Mouse (Mus musculus) midbrain, embryonic 11.5 days (tissue): ENCODE measurements around the gene Mprip. TPM values are rescaled to one million over a fixed set of nuclear protein-coding genes. Genes with fewer than 3 reads are reported as not detected.
A peak's percentile ranks its signal among the peaks of the same experiment; 100 is the strongest.

Experiments used
- ATAC-seq: fragments of 200-750 bp; cut with Nextera tagmentation; 2 replicates; pipeline ENCODE4 v1.8.0; 2017; ENCODE audit warnings: moderate TSS enrichment, moderate library complexity; ENCODE audit not compliant: low FRiP score
- DNase-seq: peaks from one replicate; pipeline ENCODE4 v3.0.0; 2015; ENCODE audit warnings: low spot score; ENCODE audit errors: missing footprints
- H3K27ac ChIP-seq: fragments of 300-500 bp; sonication (generic); 2 replicates; pipeline ENCODE4 v1.5.1; 2014; ENCODE audit warnings: low read depth, low read length
- H3K27me3 ChIP-seq: fragments of 300-500 bp; sonication (generic); 2 replicates; pipeline ENCODE4 v1.6.1; 2014; ENCODE audit warnings: mild to moderate bottlenecking, low read length, moderate library complexity, mixed read lengths; ENCODE audit not compliant: control insufficient read depth, insufficient read depth
- H3K36me3 ChIP-seq: fragments of 300-500 bp; sonication (generic); 2 replicates; pipeline ENCODE4 v1.6.1; 2014; ENCODE audit warnings: mild to moderate bottlenecking, low read length, moderate library complexity, mixed read lengths; ENCODE audit not compliant: control insufficient read depth, insufficient read depth
- H3K4me1 ChIP-seq: fragments of 300-500 bp; sonication (generic); 2 replicates; pipeline ENCODE4 v1.6.1; 2014; ENCODE audit warnings: low read length; ENCODE audit not compliant: control insufficient read depth, insufficient read depth
- H3K4me2 ChIP-seq: fragments of 300-500 bp; sonication (generic); 2 replicates; pipeline ENCODE4 v1.6.1; 2014; ENCODE audit warnings: mild to moderate bottlenecking, moderate library complexity
- H3K4me3 ChIP-seq: fragments of 300-500 bp; sonication (generic); 2 replicates; pipeline ENCODE4 v1.5.1; 2014; ENCODE audit warnings: low read depth, low read length
- H3K9ac ChIP-seq: fragments of 300-500 bp; sonication (generic); 2 replicates; pipeline ENCODE4 v1.6.1; 2014; ENCODE audit warnings: low read length
- H3K9me3 ChIP-seq: fragments of 300-500 bp; sonication (generic); 2 replicates; pipeline ENCODE4 v1.6.1; 2016; ENCODE audit warnings: low read length; ENCODE audit not compliant: control insufficient read depth
- WGBS: fragments of 180-500 bp; shearing (Covaris S2); extraction: QIAGEN DNeasy Blood & Tissue Kit; methylation state at CpG from one replicate; pipeline ENCODE4 v1.1.7; 2014; 5-methylcytosine and 5-hydroxymethylcytosine counted together
- polyA plus RNA-seq: library from polyadenylated mRNA; unstranded; fragments of >200 nt; fragmentation: Nextera tagmentation; extraction: Ambion mirVana; gene quantifications from 2 replicates; pipeline ENCODE4 v1.2.1, GENCODE M21; 2014

The Mprip gene
- polyA plus RNA-seq, 1 experiment from 2014 or later: 69.5 TPM

DNA sequence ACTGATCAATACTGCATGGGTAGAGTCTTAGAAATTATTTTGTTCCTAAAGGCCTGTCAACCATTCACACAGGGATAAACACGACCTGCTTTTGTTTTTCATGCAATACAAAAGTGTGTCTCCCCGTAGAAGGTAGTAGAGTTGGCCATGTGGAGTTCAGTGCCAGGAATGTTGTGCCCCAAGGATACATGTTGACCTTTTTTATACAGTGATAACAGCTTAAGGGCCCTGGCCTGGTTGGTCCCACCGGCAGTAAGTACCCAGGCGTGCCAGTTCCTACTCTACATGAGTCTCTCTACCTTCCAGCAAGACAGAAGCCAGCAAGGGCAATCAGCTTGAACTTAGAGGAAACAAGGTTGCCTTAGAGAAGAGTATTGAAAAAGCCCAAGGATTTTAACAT is 111.8 kb downstream of the Mprip start:
- Histone ChIP-seq H3K4me1 (no peaks in the 10 kb centered on the region), H3K27me3 (no peaks in the 10 kb centered on the region), H3K4me3 (no peak overlapping the region), H3K27ac (no peak overlapping the region), H3K9ac (no peak overlapping the region), H3K36me3 (peaks cover 34% of the 10 kb centered on the region), H3K4me2 (no peak overlapping the region), H3K9me3 (no peaks in the 10 kb centered on the region)
- 88% methylated on average over 4 of the region's 4 CpGs for WGBS
- ATAC-seq (no peak), DNase-seq (peak; percentile 23)

DNA sequence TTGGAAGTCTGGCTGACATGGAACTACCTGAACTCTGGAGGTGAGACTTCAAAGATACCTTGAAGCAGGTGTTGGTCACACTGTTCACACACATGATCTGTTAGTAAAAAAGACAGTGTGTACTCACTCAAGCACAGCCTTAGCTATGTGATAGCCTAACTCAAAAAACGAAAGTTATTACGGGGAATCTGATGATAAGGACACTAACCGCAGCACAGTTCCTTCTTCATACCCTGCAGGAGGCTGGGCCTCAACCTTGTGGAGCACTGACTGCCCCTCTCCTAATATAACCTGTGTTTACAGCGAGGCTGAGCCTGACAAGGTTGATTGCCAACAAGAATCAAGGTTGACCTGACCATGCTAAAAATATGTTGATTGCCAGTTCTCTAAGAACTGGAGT is 113.4 kb downstream of the Mprip start:
- no peak for ATAC-seq

DNA sequence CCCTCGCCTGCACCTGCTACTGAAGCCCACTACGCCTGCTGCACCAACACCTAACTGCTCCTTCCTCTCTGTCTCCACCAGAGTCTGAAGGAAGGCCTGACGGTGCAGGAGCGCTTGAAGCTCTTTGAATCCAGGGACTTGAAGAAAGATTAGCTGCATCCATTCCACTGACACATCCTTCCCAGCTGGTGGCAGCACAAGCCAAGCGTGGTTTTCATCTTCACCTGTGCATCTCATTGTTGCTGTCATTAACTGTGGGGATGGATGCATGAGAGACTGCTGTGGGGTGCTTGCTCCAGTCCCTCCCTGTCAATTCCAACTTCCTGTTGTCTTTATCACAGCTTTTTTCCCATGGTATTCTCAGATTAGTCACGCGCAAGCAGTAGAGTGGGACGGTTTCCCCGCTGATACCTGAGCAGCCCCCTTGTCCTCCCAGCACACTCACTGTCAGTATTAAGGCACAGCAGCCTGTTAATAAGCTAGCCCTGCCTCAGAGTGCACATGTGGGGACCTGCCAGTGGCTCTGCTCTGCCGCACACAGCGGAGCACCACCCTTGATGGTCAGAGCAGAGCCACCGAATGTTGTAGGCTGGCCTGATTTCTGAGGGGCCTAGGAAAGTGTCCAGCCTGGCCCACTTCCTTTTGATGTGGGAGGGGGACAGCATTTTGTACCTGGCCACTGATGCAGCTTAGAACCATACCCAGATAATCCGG is 114.5 kb downstream of the Mprip start:
- H3K36me3 ChIP-seq: peaks cover 27% of the 10 kb centered on the region; the same call in 1 of the 2 replicates
- no peak overlapping the region for H3K9ac ChIP-seq
- no peaks in the 10 kb centered on the region for H3K4me1 ChIP-seq
- 79% methylated on average over 13 of the region's 13 CpGs for WGBS
- no peaks in the 10 kb centered on the region for H3K27me3 ChIP-seq
- no peak for ATAC-seq
- H3K27ac ChIP-seq: no peak overlapping the region
- DNase-seq: peak; percentile 31
- H3K4me2 ChIP-seq: no peak overlapping the region
- no peak overlapping the region for H3K4me3 ChIP-seq
- H3K9me3 ChIP-seq: no peaks in the 10 kb centered on the region

More for the DNA sequence above, 113.4 kb downstream of the Mprip start:
- no peak overlapping the region for H3K9ac ChIP-seq
- no peak overlapping the region for H3K4me2 ChIP-seq
- no peaks in the 10 kb centered on the region for H3K4me1 ChIP-seq
- WGBS: 91% methylated on average over 4 of the region's 4 CpGs
- peaks cover 34% of the 10 kb centered on the region for H3K36me3 ChIP-seq
- H3K27me3 ChIP-seq: no peaks in the 10 kb centered on the region
- H3K9me3 ChIP-seq: no peaks in the 10 kb centered on the region
- no peak overlapping the region for H3K27ac ChIP-seq
- no peak for DNase-seq
- no peak overlapping the region for H3K4me3 ChIP-seq

DNA sequence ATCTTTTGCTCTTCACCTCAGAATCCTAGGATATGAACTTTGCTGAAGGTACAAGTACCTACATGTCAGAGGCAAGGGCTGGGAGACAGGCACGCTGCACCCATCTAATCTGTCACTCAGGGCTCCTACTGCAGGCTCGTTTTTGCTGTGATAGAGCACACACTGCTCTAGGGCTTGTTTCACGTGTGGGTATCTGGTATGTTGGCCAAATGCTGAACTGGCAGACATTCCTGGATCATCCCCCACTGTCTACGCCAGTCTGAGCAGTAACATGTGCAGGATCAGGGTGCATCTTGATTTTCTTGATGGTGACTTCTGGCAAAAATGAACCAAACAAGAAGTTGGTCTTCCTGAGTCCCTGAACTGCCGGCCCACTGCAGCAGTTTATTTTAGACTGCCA is 116.2 kb downstream of the Mprip start:
- ATAC-seq (no peak), DNase-seq (no peak)
- Histone ChIP-seq H3K27ac (no peak overlapping the region), H3K4me3 (no peak overlapping the region), H3K4me1 (peaks cover 3% of the 10 kb centered on the region), H3K27me3 (no peaks in the 10 kb centered on the region), H3K4me2 (no peak overlapping the region), H3K9ac (no peak overlapping the region), H3K36me3 (peaks cover 14% of the 10 kb centered on the region; the same call in 1 of the 2 replicates), H3K9me3 (no peaks in the 10 kb centered on the region)
- WGBS: 90% methylated on average over 5 of the region's 5 CpGs

DNA sequence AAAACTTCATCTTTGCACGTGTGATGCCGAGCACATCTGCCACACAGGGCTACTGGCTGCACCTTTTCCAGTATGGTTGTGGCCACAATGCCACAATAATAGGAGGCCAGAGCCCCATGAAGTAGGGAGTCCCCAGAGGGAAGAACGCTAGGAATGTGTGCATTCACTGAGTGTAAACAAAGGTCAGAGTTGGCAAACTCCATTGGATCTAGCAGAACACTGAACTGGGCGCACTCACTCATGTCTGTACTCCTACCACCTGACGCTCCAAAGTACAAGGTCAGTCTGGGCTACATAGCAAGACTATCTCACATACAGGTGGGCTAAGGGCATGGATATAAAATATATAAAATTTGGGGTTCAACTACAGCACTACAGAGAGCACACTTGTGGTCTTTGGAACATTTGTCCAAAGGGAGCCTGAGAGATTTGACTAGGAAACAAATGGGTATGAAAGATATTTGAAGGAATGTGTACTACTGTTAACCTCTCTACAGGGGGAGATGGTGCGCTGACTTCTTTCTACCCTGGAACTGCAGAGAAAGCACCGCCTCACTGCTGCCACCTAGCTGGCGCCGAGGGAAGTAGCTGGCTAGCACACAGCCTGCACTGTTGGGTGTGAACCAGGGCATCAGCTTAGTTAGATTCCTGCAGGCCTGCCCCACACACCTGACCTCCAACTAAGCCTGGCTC is 117.2 kb downstream of the Mprip start:
- WGBS: 52% methylated on average over 9 of the region's 9 CpGs

DNA sequence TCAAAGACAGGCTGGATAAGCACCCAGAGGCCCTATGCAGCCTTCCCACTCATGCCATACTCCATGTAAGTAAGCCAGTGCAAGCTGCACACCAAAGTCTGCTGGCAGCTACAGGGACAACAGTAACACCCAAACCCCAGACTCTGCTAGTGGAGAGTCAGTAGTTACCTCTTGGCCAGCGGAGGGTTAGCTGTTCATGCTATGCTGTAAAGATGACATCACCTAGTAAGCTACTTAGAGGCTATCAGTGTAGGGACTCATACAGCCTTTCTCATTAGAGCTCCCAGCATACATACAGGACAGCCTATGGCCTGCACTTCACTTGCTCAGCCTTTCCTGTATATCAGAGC is 117.7 kb downstream of the Mprip start:
- Histone ChIP-seq H3K9me3 (no peaks in the 10 kb centered on the region), H3K27me3 (no peaks in the 10 kb centered on the region)
- no peak for ATAC-seq

More for the DNA sequence above, 117.2 kb downstream of the Mprip start:
- Histone ChIP-seq H3K4me1 (peaks cover 5% of the 10 kb centered on the region), H3K27ac (no peak overlapping the region), H3K4me3 (no peak overlapping the region), H3K9me3 (no peaks in the 10 kb centered on the region), H3K36me3 (peaks cover 14% of the 10 kb centered on the region; the same call in 1 of the 2 replicates), H3K4me2 (no peak overlapping the region), H3K9ac (no peak overlapping the region), H3K27me3 (no peaks in the 10 kb centered on the region)
- DNase-seq (peak; percentile 96), ATAC-seq (peak; percentile 16; the same call in 1 of the 2 replicates)

DNA sequence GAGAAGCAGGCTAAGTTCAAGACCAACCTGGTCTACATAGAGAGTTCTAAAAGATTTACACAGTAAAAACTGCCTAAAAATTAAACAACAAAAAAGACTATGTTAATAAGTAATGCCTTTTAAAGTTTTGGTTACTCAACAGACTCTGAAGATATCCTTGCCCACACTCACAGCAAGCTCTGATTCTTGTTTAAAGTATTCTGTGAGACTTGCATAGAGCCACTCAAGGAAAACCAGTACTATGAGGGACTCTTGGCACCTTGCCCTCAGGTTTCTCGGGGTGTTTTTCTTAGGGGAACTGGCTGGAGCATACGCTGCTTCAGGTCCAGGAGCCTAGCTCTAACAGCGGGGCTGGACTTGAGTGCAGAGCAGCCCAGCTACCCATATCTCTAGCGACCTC is 118.3 kb downstream of the Mprip start:
- H3K4me2 ChIP-seq: no peak overlapping the region
- no peaks in the 10 kb centered on the region for H3K27me3 ChIP-seq
- no peak overlapping the region for H3K9ac ChIP-seq
- H3K9me3 ChIP-seq: no peaks in the 10 kb centered on the region
- no peak overlapping the region for H3K4me3 ChIP-seq
- H3K27ac ChIP-seq: no peak overlapping the region
- no peak for ATAC-seq
- WGBS: 92% methylated on average over 4 of the region's 4 CpGs
- DNase-seq: peak; percentile 56
- H3K36me3 ChIP-seq: peaks cover 6% of the 10 kb centered on the region; the same call in 1 of the 2 replicates
- peaks cover 5% of the 10 kb centered on the region for H3K4me1 ChIP-seq

More for the DNA sequence above, 117.7 kb downstream of the Mprip start:
- WGBS: 94% methylated on average over 1 of the region's 1 CpGs
- peaks cover 12% of the 10 kb centered on the region; the same call in 1 of the 2 replicates for H3K36me3 ChIP-seq
- no peak for DNase-seq
- H3K4me2 ChIP-seq: no peak overlapping the region
- H3K27ac ChIP-seq: no peak overlapping the region
- H3K9ac ChIP-seq: no peak overlapping the region
- H3K4me3 ChIP-seq: no peak overlapping the region
- H3K4me1 ChIP-seq: peaks cover 5% of the 10 kb centered on the region

DNA sequence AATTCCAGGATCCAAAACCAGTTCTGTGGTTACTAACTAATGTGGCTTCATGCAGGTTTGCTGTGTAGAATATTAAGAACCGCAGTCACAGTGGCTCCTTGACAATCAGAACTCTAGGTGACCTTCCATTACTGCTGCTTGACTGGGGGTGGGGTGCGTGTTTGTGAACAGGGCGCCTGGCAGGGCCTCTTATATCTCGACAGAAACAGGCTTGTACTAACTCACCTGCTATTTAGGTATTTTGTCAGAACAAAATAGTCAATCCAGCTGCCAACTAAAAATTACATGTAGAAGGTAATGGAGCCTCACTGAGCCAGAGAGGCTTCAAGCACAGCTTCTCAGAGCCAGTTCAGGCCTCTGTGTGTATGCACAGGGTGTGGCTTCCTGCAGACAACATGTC is 119.1 kb downstream of the Mprip start:
- Histone ChIP-seq H3K9ac (no peak overlapping the region), H3K4me3 (no peak overlapping the region), H3K4me2 (no peak overlapping the region), H3K4me1 (peaks cover 5% of the 10 kb centered on the region), H3K27me3 (no peaks in the 10 kb centered on the region), H3K27ac (no peak overlapping the region), H3K9me3 (no peaks in the 10 kb centered on the region), H3K36me3 (peaks cover 5% of the 10 kb centered on the region; the same call in 1 of the 2 replicates)
- WGBS: 91% methylated on average over 4 of the region's 4 CpGs
- ATAC-seq (no peak), DNase-seq (peak; percentile 72)

DNA sequence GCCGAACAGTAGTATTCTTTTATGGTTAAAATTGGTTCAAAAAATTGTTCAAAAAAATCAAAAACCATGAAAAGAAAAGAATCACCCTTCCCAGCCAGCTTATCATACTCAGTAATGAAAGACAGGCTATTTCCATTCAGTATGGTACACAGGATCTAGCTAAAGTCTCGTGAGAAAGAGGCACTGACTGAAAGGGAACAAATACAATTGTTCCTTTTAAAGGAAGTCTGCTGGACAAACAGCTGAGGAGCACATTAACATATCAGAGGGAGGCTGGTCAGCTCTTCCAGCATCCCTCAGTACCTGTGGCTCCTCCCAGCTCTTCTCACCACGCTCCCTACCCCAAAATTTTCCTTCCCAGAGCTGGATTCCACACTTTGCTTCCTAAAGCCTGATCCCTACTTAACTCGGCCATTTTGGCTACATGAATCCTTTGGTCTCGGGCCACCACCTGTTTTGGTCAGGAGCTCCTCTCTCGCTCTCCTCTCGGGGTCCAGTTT is 121.0 kb downstream of the Mprip start:
- DNase-seq (peak; percentile 82), ATAC-seq (peak; percentile 52; the same call in 1 of the 2 replicates)
- Histone ChIP-seq H3K27ac (no peak overlapping the region; the same call in 1 of the 2 replicates), H3K4me1 (peaks cover 7% of the 10 kb centered on the region), H3K9ac (no peak overlapping the region), H3K4me2 (no peak overlapping the region), H3K27me3 (peaks cover 2% of the 10 kb centered on the region; the same call in 1 of the 2 replicates), H3K9me3 (no peaks in the 10 kb centered on the region), H3K36me3 (no peaks in the 10 kb centered on the region), H3K4me3 (no peak overlapping the region)
- WGBS: 59% methylated on average over 7 of the region's 7 CpGs
